Mouse (Mus musculus) forebrain, embryonic 12.5 days (tissue): ENCODE measurements around the gene Spryd4. TPM values are rescaled to one million over a fixed set of nuclear protein-coding genes. Genes with fewer than 3 reads are reported as not detected.
"Not testable (repeated sequence)": the region's sequence is repeated elsewhere in the genome, so short reads cannot be mapped to it uniquely, and the experiment has no call there.

Experiments used
- ATAC-seq: fragments of 200-750 bp; cut with Nextera tagmentation; 2 replicates; pipeline ENCODE4 v1.8.0; 2017; ENCODE audit warnings: moderate TSS enrichment; ENCODE audit not compliant: low FRiP score
- H3K27ac ChIP-seq: fragments of 300-500 bp; sonication (generic); 2 replicates; pipeline ENCODE4 v1.5.1; 2016; ENCODE audit warnings: mild to moderate bottlenecking
- H3K27me3 ChIP-seq: fragments of 300-500 bp; sonication (generic); 2 replicates; pipeline ENCODE4 v1.6.1; 2016; ENCODE audit warnings: mild to moderate bottlenecking
- H3K36me3 ChIP-seq: fragments of 300-500 bp; sonication (generic); replicated peaks from 2 replicates; pipeline ENCODE4 v1.6.1; 2016; ENCODE audit warnings: mild to moderate bottlenecking
- H3K4me1 ChIP-seq: fragments of 300-500 bp; sonication (generic); 2 replicates; pipeline ENCODE4 v1.6.1; 2016
- H3K4me2 ChIP-seq: fragments of 300-500 bp; sonication (generic); 2 replicates; pipeline ENCODE4 v1.6.1; 2016; ENCODE audit warnings: mild to moderate bottlenecking, moderate library complexity
- H3K4me3 ChIP-seq: fragments of 300-500 bp; sonication (generic); replicated peaks from 2 replicates; pipeline ENCODE4 v1.5.1; 2016; ENCODE audit warnings: mild to moderate bottlenecking
- H3K9ac ChIP-seq: fragments of 300-500 bp; sonication (generic); 2 replicates; pipeline ENCODE4 v1.6.1; 2016; ENCODE audit warnings: mild to moderate bottlenecking
- H3K9me3 ChIP-seq: fragments of 300-500 bp; sonication (generic); 2 replicates; pipeline ENCODE4 v1.6.1; 2016
- WGBS: fragments of 180-500 bp; shearing (Covaris S2); methylation state at CpG from one replicate; pipeline ENCODE4 v1.1.7; 2016; 5-methylcytosine and 5-hydroxymethylcytosine counted together
- polyA plus RNA-seq: library from polyadenylated mRNA; unstranded; fragments of >200 nt; fragmentation: Nextera tagmentation; extraction: Ambion mirVana; gene quantifications from 2 replicates; pipeline ENCODE4 v1.2.1, GENCODE M21; 2016

Gene Spryd4
- polyA plus RNA-seq, 1 experiment from 2014 or later = 21.8 TPM

- Histone ChIP-seq H3K36me3 (no peaks in the 10 kb centered on the region), H3K4me1 (peaks cover 25% of the 10 kb centered on the region), H3K9me3 (no peaks in the 10 kb centered on the region), H3K27ac (no peak overlapping the region), H3K27me3 (no peaks in the 10 kb centered on the region), H3K4me3 (no peak overlapping the region), H3K4me2 (no peak overlapping the region), H3K9ac (no peak overlapping the region)
- WGBS = 89% methylated on average over 4 of the region's 4 CpGs
- no peak for ATAC-seq
Observed at GRCm38 (mm10) chr10:128177316-128177715, 34.3 kb downstream of the Spryd4 start.

- no peaks in the 10 kb centered on the region for H3K9me3 ChIP-seq
- no peaks in the 10 kb centered on the region for H3K36me3 ChIP-seq
- 0% methylated on average over 17 of the region's 17 CpGs for WGBS
- peak overlapping the region; percentile 54 for H3K27ac ChIP-seq
- H3K4me1 ChIP-seq = peaks cover 25% of the 10 kb centered on the region
- no peaks in the 10 kb centered on the region for H3K27me3 ChIP-seq
- peak; percentile 83 for ATAC-seq
- H3K4me2 ChIP-seq = peak overlapping the region; percentile 59
- peak overlapping the region; percentile 54 for H3K4me3 ChIP-seq
- H3K9ac ChIP-seq = peak overlapping the region; percentile 72
Observed at GRCm38 (mm10) chr10:128175996-128176755, 35.4 kb downstream of the Spryd4 start.

GRCm38 (mm10) chr10:128175302-128175701 lies 36.3 kb downstream of the Spryd4 start:
- H3K4me2 ChIP-seq = peak overlapping the region; percentile 59
- H3K36me3 ChIP-seq = no peaks in the 10 kb centered on the region
- H3K4me3 ChIP-seq = peak overlapping the region; percentile 54
- 24% methylated on average over 3 of the region's 3 CpGs for WGBS
- no peaks in the 10 kb centered on the region for H3K27me3 ChIP-seq
- ATAC-seq = no peak
- no peaks in the 10 kb centered on the region for H3K9me3 ChIP-seq
- H3K27ac ChIP-seq = peak overlapping the region; percentile 54; the same call in 1 of the 2 replicates
- peak overlapping the region; percentile 72; the same call in 1 of the 2 replicates for H3K9ac ChIP-seq
- peaks cover 25% of the 10 kb centered on the region for H3K4me1 ChIP-seq

DNA sequence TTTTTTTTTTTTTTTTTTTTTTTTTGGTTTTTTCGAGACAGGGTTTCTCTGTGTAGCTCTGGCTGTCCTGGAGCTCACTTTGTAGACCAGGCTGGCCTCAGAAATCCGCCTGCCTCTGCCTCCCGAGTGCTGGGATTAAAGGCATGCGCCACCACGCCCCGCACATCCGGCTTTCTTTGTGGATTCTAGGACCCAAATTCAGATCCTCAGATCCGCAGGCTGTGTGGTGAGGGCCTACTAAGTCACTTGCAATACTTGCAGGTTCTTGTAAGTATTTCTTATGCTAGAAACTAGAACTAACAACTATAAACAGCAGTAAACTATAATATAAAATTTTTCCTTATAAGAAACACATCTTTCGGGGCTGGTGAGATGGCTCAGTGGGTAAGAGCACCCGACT lies 40.3 kb downstream of the Spryd4 start:
- not testable (repeated sequence) for H3K9me3 ChIP-seq, ATAC-seq, H3K36me3 ChIP-seq, H3K27ac ChIP-seq, H3K9ac ChIP-seq, H3K4me3 ChIP-seq, H3K27me3 ChIP-seq, H3K4me2 ChIP-seq
- peaks cover 19% of the 10 kb centered on the region for H3K4me1 ChIP-seq
- WGBS = 95% methylated on average over 10 of the region's 10 CpGs

DNA sequence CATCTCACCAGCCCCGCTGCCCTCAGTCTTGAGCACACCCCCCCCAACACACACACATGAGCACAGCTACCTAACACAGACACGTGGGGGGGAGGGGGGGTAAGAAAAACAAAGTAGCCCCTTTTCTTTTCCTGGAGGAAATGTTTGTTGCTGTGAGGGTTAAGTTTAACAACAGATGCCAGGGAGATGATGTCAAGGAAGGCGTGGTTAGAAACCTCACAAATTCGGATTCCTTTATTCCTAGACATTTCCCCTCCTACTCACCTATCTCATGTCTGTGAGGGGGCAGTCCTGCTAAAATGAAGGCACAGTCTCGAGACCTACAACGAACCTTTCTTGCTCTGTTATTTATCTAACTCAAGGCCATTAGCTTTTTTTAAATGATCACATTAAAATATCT lies 44.5 kb downstream of the Spryd4 start:
- no peak overlapping the region for H3K27ac ChIP-seq
- WGBS = 64% methylated on average over 6 of the region's 6 CpGs
- H3K9me3 ChIP-seq = no peaks in the 10 kb centered on the region
- no peak overlapping the region for H3K4me3 ChIP-seq
- no peaks in the 10 kb centered on the region for H3K36me3 ChIP-seq
- no peak overlapping the region for H3K4me2 ChIP-seq
- no peak for ATAC-seq
- H3K9ac ChIP-seq = no peak overlapping the region
- H3K27me3 ChIP-seq = no peaks in the 10 kb centered on the region
- no peaks in the 10 kb centered on the region for H3K4me1 ChIP-seq

- ATAC-seq, H3K9me3 ChIP-seq, H3K27ac ChIP-seq, H3K4me3 ChIP-seq, H3K9ac ChIP-seq, H3K27me3 ChIP-seq, H3K4me1 ChIP-seq, H3K4me2 ChIP-seq, H3K36me3 ChIP-seq: not testable (repeated sequence)
- WGBS = 100% methylated on average over 3 of the region's 3 CpGs
Observed at GRCm38 (mm10) chr10:128165726-128166125, 45.9 kb downstream of the Spryd4 start.

Other genes with a start within 250 kb of the Spryd4 start
- gene Hsd17b6, start 204.2 kb downstream of the Spryd4 start, polyA plus RNA-seq = not detected in 2 replicates
- 100 and 102 TPM in 2 replicates for gene Prim1, start 196.6 kb downstream of the Spryd4 start, polyA plus RNA-seq
- gene Naca, start 176.2 kb downstream of the Spryd4 start, polyA plus RNA-seq = 758 and 799 TPM in 2 replicates
- gene Ptges3, start 152.9 kb downstream of the Spryd4 start, polyA plus RNA-seq = 611 and 642 TPM in 2 replicates
- 2,091 and 2,135 TPM in 2 replicates for gene Atp5b, start 128.5 kb downstream of the Spryd4 start, polyA plus RNA-seq
- 14.0 and 14.6 TPM in 2 replicates for gene Baz2a, start 120.2 kb downstream of the Spryd4 start, polyA plus RNA-seq
- 19.2 and 20.3 TPM in 2 replicates for gene Rbms2, start 31.5 kb downstream of the Spryd4 start, polyA plus RNA-seq
- 0.94 and 1.3 TPM in 2 replicates for gene Gls2, start 17.4 kb downstream of the Spryd4 start, polyA plus RNA-seq
- 0.18 and 0.42 TPM in 2 replicates for gene Mip, start 14.0 kb upstream of the Spryd4 start, polyA plus RNA-seq
- gene Timeless, start 20.3 kb upstream of the Spryd4 start, polyA plus RNA-seq = 74.7 and 77.3 TPM in 2 replicates
- 0.54 and 0.87 TPM in 2 replicates for gene Apon, start 42.3 kb upstream of the Spryd4 start, polyA plus RNA-seq
- not detected in 2 replicates for gene Apof, start 56.9 kb upstream of the Spryd4 start, polyA plus RNA-seq
- gene Stat2, start 58.8 kb upstream of the Spryd4 start, polyA plus RNA-seq = 18.5 and 18.7 TPM in 2 replicates
- gene Il23a, start 86.9 kb upstream of the Spryd4 start, polyA plus RNA-seq = not detected in 2 replicates
- gene Pan2, start 91.5 kb upstream of the Spryd4 start, polyA plus RNA-seq = 40.2 and 42.2 TPM in 2 replicates
- gene Cnpy2, start 110.7 kb upstream of the Spryd4 start, polyA plus RNA-seq = 200 and 212 TPM in 2 replicates
- gene Cs, start 125.9 kb upstream of the Spryd4 start, polyA plus RNA-seq = 221 and 235 TPM in 2 replicates
- 24.2 and 25.5 TPM in 2 replicates for gene Coq10a, start 157.2 kb upstream of the Spryd4 start, polyA plus RNA-seq
- 11.3 and 13.9 TPM in 2 replicates for gene Ankrd52, start 165.3 kb upstream of the Spryd4 start, polyA plus RNA-seq
- not detected in 2 replicates for gene Slc39a5, start 189.4 kb upstream of the Spryd4 start, polyA plus RNA-seq
- 141 and 155 TPM in 2 replicates for gene Nabp2, start 199.7 kb upstream of the Spryd4 start, polyA plus RNA-seq
- gene Rnf41, start 199.8 kb upstream of the Spryd4 start, polyA plus RNA-seq = 61.9 and 62.0 TPM in 2 replicates
- 189 and 210 TPM in 2 replicates for gene Smarcc2, start 247.4 kb upstream of the Spryd4 start, polyA plus RNA-seq